Mouse (Mus musculus): ENCODE measurements around the gene Rnf121. TPM values are rescaled to one million over a fixed set of nuclear protein-coding genes. Genes with fewer than 3 reads are reported as not detected.

The Rnf121 gene
- total RNA-seq, 2 experiments from 2014 or later, result 20.4 to 24.3 TPM

Other genes starting within 250 kb of the Rnf121 start
- gene Phox2a, start 247.2 kb downstream of the Rnf121 start, total RNA-seq (2021), result under 1 TPM; 0.42 to 0.48 TPM
- gene Inppl1, start 227.2 kb downstream of the Rnf121 start, total RNA-seq (2021), result 100 to 1,000 TPM; 135 to 140 TPM
- 1 to 10 TPM; 2.3 to 3.8 TPM for gene Folr2, start 208.3 kb downstream of the Rnf121 start, total RNA-seq (2021)
- 10 to 100 TPM; 21.5 to 28.7 TPM for gene Anapc15, start 201.8 kb downstream of the Rnf121 start, total RNA-seq (2021)
- 1 to 10 TPM in 1 of 2 experiments, under 1 TPM in 1; 0.72 to 1.2 TPM for gene Folr1, start 194.7 kb downstream of the Rnf121 start, total RNA-seq (2021)
- 100 to 1,000 TPM in 1 of 2 experiments, 10 to 100 TPM in 1; 99.8 to 107 TPM for gene Lamtor1, start 159.6 kb downstream of the Rnf121 start, total RNA-seq (2021)
- not detected for gene Tomt, start 159.1 kb downstream of the Rnf121 start, total RNA-seq (2021)
- 1 to 10 TPM; 2.4 to 2.9 TPM for gene Lrrc51, start 131.6 kb downstream of the Rnf121 start, total RNA-seq (2021)
- 100 to 1,000 TPM in 1 of 2 experiments, 10 to 100 TPM in 1; 97.4 to 113 TPM for gene Numa1, start 131.4 kb downstream of the Rnf121 start, total RNA-seq (2021)
- 1 to 10 TPM; 4.4 to 5.7 TPM for gene Il18bp, start 46.8 kb downstream of the Rnf121 start, total RNA-seq (2021)
- gene Xndc1, start within 50 bp of the Rnf121 start, total RNA-seq (2021), result 10 to 100 TPM in 1 of 2 experiments, 1 to 10 TPM in 1; 9.6 to 10.9 TPM
- under 1 TPM; 0.81 to 0.92 TPM for gene Xntrpc, start 244 bp upstream of the Rnf121 start, total RNA-seq (2021)
- under 1 TPM in 1 of 2 experiments, not detected in 1; 0.20 TPM for gene Trpc2, start 17.6 kb upstream of the Rnf121 start, total RNA-seq (2021)
- gene Art1, start 36.3 kb upstream of the Rnf121 start, total RNA-seq (2021), result 10 to 100 TPM; 44.2 to 46.2 TPM
- 1 to 10 TPM; 1.5 to 2.1 TPM for gene Art5, start 44.0 kb upstream of the Rnf121 start, total RNA-seq (2021)
- under 1 TPM; 0.10 to 0.30 TPM for gene Chrna10, start 51.4 kb upstream of the Rnf121 start, total RNA-seq (2021)
- 10 to 100 TPM; 39.9 to 40.5 TPM for gene Nup98, start 144.7 kb upstream of the Rnf121 start, total RNA-seq (2021)
- gene Pgap2, start 144.7 kb upstream of the Rnf121 start, total RNA-seq (2021), result 10 to 100 TPM; 55.2 to 58.0 TPM
- gene Rhog, start 190.6 kb upstream of the Rnf121 start, total RNA-seq (2021), result 10 to 100 TPM; 40.8 to 42.2 TPM
- gene Stim1, start 202.3 kb upstream of the Rnf121 start, total RNA-seq (2021), result 10 to 100 TPM; 23.4 to 30.7 TPM